Mouse (Mus musculus): Measurements from ENCODE around the gene Artn. TPM values are rescaled to one million over a fixed set of nuclear protein-coding genes. Genes with fewer than 3 reads are reported as not detected.

Artn gene
- 1.5 TPM for polyA plus RNA-seq (2014; fragmentation: Illumina TruSeq; extraction: RNeasy Lipid Tissue Mini Kit (QIAGEN cat#74804); ENCODE audit: low read depth, low replicate concordance)

GRCm38 (mm10) chr4:117929391-117929881, at the start of gene Artn:
Gene Artn, minus strand, starts transcription at chr4:117929763.

DNA sequence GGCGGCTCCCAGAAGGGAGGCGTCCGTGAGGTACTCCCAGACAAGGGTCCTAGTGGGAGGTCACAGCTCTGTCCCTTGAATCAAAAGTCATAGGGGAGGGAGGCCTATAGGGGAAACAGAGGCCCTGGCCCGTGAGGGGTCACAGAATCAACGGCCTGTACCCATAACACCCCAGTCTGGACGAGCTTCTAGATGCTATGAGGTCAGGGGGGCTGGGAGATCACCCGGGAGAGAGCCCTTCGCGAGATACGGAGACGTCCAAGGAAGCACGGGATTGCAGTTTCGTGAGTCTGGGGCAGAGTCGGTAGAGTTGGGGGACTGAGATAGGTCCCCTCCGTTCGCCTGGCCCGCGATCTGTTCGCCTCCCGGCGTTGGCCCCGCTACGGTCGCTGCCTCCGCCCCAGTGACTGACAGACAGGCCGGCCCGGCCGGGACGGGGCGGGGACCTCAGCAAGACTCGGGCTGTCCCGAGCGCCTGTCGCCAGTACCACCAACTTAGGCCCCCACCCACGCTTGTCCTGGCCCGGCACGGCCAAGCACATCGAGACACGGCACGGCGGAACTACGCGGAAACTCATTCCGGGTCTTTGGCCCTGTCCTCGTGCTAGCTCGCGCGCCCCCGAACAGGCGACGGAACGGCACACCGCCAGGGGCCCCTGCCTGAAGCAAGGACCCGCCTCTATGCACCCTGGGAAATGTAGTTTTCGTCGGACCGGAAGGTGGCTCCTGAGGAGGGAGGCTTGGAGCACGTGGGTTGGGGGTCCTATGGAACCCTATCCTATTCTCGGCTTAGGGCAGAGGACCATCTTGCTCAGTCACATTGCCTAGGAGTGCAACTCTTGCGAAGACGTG, 14.7 kb downstream of the Artn start, which contains the start of gene Ipo13:
Gene Ipo13, minus strand, starts transcription at position 409 of the 852 bp plus-strand sequence.

DNA sequence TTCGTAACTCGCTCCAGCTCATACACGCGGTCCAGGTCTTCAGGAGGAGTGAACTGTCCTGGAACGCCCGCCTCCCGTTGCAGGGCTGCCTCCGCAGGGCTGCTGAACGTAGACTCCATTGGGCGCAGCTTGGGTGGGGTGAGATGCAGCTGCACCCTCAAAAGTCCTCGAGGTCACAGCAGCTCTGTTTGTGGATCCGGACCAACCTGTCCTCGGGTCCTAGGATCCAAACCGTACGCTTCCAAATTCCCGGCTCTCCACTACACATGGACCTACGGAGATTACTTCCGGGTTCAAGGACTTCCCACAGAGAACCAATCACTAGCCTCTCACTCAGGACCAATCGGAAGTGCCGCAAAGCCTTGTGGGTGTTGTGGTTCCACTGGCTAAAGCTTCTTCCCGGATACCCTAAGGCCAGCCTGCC, 37.8 kb downstream of the Artn start, which contains the start of gene Dph2:
Gene Dph2, minus strand, starts transcription at position 295 of the 424 bp plus-strand sequence.

GRCm38 (mm10) chr4:117887133-117887532, 42.4 kb downstream of the Artn start, which contains the start of gene Atp6v0b:
Gene Atp6v0b, minus strand, starts transcription at chr4:117887333.

GRCm38 (mm10) chr4:117882701-117883691, 46.6 kb downstream of the Artn start, which contains the start of gene B4galt2:
Gene B4galt2, minus strand, starts transcription at chr4:117883487.

Other genes starting within 250 kb of the Artn start
- 0.57 TPM for gene Dmap1, start 247.5 kb downstream of the Artn start, polyA plus RNA-seq (2014; fragmentation: Illumina TruSeq; extraction: RNeasy Lipid Tissue Mini Kit (QIAGEN cat#74804); ENCODE audit: low read depth, low replicate concordance)
- not detected for gene Gm12845, start 205.4 kb downstream of the Artn start, polyA plus RNA-seq (2014; fragmentation: Illumina TruSeq; extraction: RNeasy Lipid Tissue Mini Kit (QIAGEN cat#74804); ENCODE audit: low read depth, low replicate concordance)
- not detected for gene Klf17, start 164.1 kb downstream of the Artn start, polyA plus RNA-seq (2014; fragmentation: Illumina TruSeq; extraction: RNeasy Lipid Tissue Mini Kit (QIAGEN cat#74804); ENCODE audit: low read depth, low replicate concordance)
- gene Slc6a9, start 95.3 kb downstream of the Artn start, polyA plus RNA-seq (2014; fragmentation: Illumina TruSeq; extraction: RNeasy Lipid Tissue Mini Kit (QIAGEN cat#74804); ENCODE audit: low read depth, low replicate concordance) = 1.7 TPM
- not detected for gene Ccdc24, start 57.2 kb downstream of the Artn start, polyA plus RNA-seq (2014; fragmentation: Illumina TruSeq; extraction: RNeasy Lipid Tissue Mini Kit (QIAGEN cat#74804); ENCODE audit: low read depth, low replicate concordance)
- not detected for gene B4galt2, start 46.3 kb downstream of the Artn start, polyA plus RNA-seq (2014; fragmentation: Illumina TruSeq; extraction: RNeasy Lipid Tissue Mini Kit (QIAGEN cat#74804); ENCODE audit: low read depth, low replicate concordance)
- gene Atp6v0b, start 42.4 kb downstream of the Artn start, polyA plus RNA-seq (2014; fragmentation: Illumina TruSeq; extraction: RNeasy Lipid Tissue Mini Kit (QIAGEN cat#74804); ENCODE audit: low read depth, low replicate concordance) = 79.8 TPM
- gene Dph2, start 37.7 kb downstream of the Artn start, polyA plus RNA-seq (2014; fragmentation: Illumina TruSeq; extraction: RNeasy Lipid Tissue Mini Kit (QIAGEN cat#74804); ENCODE audit: low read depth, low replicate concordance) = 2.6 TPM
- 1.6 TPM for gene Ipo13, start 14.8 kb downstream of the Artn start, polyA plus RNA-seq (2014; fragmentation: Illumina TruSeq; extraction: RNeasy Lipid Tissue Mini Kit (QIAGEN cat#74804); ENCODE audit: low read depth, low replicate concordance)
- 5.9 TPM for gene St3gal3, start 205.2 kb upstream of the Artn start, polyA plus RNA-seq (2014; fragmentation: Illumina TruSeq; extraction: RNeasy Lipid Tissue Mini Kit (QIAGEN cat#74804); ENCODE audit: low read depth, low replicate concordance)

Data from sigmoid colon, adult 10 weeks (tissue).